Mouse (Mus musculus) layer of hippocampus, adult 9-10 months (tissue): ENCODE results near the gene Abcb9.

Source experiments
- DNase-seq: peaks from one replicate; pipeline ENCODE4 v3.0.0; 2022; ENCODE audit warnings: low spot score

The Abcb9 gene

DNA sequence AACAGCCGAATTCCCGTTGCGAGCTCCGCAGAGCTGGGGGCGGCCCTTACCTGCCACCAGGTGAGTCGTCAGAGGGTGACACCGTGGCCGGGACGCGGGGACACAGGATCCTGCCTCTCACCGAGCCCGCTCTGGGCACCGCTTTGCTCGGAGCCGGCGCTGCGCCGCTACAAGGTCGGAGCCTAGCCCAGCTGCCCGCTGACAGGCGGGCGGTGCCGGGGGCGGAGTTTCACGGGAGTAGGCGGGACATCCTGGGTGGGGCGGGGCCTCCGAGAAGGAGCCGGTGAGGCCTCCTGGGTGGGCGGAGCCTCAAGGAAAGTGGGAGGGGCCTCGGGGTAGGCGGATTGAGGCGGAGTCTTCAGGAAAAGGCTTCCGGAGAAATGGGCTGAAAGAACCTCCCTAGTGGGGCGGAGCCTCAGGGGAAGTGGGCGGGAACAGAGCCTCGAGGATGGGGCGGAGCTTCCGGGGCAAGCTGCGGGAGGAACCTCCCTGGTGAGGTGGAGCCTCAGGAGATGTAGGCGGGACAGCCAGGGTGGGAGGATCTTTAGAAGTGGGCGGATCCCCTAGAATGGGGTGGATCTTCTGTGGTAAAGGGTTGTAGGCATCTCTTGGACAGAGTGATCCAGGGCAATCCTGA lies at the start of gene Abcb9:
Gene Abcb9, minus strand, starts transcription at position 203 of the 637 bp plus-strand sequence.
- peak; percentile 84 for DNase-seq

DNA sequence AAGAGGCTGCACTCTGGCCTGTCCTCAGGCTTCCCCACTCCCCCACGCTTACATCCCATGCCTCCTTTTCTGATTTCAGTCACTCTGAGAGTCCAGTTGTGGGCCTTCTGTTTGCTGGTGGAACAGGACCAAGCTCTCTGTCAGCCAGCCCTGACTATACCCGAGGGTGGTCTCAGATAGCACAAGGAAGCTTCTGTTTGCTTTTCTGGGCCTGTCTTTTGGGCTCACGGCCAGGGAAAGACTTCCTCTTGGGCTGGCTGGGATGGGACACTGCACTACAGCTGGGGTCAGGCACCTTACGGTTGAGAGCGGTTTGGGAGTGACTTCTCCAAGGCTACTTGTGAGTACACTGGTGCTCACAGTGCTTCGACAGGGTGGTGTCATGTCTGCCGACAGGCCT lies 42.5 kb upstream of the Abcb9 start:
- no peak for DNase-seq

DNA sequence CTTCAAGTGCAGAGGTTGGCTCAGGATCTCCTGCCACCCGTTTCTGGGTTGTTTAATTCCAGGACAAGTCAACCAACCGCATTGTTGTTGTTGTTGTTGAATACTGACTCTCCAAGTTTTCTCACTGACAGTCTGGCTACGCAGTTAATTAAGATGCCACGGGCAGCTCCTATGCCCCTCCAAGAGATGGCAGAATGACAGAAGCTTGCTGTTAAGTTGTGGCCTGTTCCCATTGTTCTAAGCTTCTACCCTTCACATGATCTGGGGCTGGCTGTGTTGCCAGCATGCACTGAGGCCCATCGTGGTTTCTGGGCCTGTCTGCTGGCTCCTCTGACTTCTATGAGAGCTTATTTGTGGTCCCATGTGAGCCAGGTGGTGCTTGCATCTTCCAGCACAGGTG lies 38.7 kb upstream of the Abcb9 start:
- no peak for DNase-seq

DNA sequence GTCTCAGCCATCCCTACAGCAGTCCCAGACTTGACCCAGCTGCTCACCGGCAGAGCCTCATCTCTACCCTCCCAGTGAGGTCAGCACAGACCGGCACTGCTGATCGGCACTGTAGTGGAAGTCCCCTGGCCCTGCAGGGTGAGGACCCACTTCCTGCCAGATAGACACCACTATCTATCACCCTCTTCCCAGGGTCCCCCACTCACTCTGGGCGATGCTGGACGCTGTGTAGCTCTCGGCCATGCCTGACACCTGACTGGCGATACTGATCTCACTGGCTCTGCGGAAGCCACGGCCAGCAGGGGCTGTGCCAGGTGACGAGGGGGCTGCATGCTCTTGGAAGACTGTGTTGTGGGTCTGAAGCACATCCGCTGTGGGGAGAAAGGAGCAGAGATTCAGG lies 29.5 kb upstream of the Abcb9 start:
- DNase-seq: no peak

DNA sequence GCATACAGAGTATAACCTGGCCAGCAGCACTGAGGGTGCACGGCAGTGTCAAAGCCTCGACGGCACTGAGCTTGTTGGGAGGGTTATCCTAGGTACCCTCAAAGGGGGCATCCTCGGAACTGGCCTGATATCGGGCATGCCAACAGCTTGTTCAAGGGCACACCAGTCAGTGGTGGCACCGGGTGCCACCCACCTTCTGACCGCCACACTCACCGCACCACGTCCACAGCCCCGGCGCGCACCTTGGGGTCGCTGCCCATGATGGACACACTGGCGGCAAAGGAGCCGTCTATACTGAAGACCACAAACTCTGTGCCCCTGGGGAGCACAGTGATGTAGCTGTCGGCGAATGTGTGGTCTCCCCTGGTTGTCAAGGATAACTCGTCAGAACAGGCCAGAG lies 26.8 kb upstream of the Abcb9 start:
- DNase-seq: no peak

DNA sequence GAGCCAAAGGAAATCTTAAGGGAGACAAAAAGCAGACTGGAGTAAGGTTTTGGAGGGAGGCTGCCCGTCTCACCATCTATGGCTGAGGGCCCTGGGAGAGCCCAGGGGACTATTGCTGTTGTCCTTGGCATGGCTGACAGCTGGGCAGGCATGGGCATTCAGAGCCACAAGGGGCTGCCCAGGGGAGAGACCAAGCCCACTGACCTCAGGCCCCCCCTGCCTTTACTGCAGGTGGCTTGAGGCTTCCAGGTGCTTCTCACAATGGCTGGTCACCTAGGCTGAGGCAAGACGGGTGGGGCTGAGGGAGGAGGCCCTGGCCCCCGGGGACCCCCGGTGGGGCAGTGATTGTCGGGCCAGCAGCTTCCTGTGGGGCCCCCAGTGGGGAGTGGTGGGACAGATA lies 23.6 kb upstream of the Abcb9 start:
- no peak for DNase-seq

DNA sequence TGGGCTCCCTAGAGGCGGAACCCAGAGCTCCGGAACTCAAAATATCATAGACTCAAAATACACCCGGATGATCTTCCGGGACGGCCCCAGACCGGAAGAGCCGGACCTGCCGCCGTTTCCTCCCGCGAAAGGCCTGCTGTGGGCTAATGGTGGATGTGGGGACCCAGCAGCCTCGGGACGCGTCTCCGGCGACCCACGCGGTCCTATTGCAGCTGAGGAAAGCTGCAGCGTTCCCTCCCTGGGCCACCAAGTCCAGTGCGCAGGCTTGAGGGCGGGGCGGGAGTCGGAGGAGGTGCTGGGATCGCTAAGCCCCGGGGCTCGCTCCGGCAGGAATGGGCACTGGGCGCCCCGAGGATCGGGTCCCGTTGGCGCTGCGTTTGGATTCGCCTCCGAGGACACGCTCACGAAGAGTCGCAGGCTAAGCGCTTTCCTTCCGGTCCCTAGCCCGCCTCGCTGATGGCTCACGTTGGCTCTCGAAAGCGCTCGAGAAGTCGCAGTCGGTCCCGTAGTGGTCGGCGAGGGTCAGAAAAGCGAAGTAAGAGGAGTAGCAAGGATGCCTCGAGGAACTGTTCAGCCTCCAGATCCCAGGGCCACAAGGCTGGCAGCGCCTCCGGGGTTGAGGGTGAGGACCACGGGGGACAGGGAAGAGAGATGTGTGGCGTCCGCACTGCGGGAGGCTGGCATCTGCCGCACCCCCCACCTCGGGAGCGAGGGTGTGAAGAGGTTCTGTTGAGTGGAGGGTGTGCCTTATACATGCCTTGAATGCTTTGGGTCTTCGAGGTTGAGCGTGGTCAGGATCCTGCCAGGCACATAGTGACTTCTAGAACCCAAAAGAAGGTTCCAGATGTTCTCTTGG lies 20.6 kb upstream of the Abcb9 start, which contains the start of gene Arl6ip4:
Gene Arl6ip4, plus strand, starts transcription at position 100 of the 856 bp plus-strand sequence.
- no peak for DNase-seq

DNA sequence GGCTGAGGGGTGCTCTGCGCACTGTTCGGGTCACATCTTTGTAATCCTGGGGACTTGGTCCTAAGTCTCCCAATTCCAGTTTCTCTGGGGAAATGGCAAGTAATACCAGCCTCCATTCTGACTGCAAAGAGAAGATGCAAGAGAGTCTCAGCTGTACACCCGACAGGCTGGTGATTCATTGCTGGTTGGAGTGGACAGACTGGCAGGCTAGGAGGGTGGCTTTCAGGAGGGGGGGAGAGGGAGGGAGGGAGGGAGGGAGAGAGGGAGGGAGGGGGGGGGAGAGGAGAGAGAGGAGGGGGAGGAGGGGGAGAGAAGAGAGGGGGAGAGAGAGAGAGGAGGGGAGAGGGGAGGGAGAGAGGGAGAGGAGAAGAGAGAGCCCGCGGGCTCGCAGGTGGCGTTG lies 19.9 kb upstream of the Abcb9 start:
- DNase-seq: no peak

DNA sequence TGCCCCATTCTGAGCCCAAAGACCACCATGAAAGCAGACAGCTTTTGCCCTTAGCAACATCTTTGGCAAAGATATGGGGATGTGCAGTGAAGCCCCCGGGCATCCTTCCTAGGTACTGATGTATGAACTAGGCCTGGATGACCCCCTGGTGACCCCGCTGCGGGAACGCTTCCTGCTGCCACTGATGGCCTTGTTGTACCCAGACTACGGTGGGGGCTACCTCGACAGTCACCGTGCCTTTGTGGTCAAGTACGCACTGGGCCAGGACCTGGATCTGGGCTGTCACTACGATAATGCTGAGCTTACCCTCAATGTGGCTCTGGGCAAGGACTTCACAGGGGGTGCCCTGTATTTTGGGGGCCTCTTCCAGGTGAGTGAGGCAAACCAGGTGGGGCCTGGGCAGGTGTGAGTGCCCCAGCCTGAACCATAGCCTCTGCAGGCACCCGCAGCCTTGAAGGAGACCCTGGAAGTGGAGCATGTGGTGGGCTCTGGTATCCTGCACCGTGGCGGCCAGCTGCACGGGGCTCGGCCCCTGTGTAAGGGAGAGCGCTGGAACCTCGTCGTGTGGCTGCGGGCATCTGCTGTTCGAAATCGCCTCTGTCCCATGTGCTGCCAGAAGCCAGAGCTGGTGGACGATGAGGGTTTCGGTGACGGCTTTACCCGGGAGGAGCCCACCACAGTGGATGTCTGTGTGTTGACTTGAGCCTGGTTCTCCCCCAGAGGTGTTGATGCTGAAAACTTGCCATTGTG lies 18.9 kb upstream of the Abcb9 start:
- DNase-seq: no peak

DNA sequence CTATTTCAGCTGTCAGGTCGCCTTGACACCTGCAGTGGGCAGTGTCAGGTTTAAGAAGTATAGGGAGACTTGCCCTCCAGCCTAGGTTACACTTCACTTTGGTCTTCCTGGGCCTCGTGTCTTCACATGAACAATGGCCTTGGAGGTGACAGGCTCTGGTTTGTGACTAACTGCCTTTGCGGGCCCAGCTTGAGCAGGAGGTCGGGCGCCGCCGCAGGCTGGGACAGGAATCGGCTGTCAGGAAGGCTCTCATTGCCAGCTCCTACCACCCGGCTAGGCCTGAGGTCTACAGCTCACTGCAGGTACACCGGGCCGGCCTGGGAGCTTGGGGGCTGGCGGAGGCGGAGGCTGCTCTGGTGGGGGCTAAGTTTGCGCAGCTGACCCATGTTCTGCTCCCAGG lies 17.4 kb upstream of the Abcb9 start:
- DNase-seq: no peak

DNA sequence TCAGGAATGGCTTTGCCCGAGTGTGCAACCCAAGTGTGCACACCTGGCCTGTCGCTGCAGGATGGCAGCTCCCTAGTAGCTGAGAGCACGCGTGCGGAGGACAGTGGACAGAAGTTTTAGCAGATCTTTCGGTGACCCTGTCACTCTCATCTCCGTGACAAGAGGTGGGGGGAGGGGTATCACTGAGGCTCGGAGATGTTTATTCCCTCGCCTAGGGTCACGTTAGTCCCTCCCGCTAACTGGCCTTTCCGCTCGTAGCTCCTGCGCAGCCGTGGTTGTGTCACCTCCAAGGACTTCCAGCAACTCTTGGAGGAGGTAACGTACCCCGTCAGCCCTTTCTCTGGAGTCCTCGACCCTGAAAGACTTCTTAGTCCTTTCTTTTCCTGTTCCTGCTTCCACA lies 16.9 kb upstream of the Abcb9 start:
- DNase-seq: no peak

DNA sequence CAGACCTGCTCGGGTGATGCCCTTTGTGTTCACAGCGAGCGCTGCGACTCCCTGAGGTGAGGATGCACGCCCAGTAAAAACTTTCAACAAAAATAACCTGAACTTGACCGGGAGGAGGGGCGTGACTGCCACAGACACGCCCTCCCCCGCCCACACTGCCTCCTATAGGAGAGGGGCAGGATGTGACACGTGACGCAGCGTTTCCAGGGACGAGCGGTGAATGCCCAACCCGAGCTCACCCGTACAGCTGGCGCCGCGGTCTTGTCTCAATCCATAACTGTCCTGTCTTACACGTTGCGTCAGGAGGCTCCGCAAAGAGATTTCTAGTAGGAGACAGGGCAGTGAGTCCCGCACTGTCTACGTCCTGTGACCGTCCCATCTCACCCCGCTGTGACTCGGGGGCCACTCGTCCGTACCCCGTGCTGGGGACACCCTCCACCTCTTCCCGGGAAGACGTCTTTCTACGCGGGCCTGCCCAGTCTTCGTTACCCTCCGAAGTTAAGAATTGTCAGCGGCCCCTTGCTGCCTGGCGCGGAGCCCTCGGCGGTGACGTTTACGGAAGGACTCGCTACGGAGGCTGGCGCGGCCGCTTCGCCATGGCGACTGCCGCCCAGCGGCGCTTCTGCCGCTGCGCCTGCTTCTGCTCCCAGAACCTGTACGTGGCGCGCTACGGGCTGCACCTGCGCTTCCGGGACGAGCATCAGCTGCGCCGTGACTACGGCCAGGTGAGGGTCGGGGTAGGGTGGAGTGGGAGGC lies 16.3 kb upstream of the Abcb9 start, which contains the start of gene Ogfod2:
Gene Ogfod2, plus strand, starts transcription at position 556 of the 756 bp plus-strand sequence.
- DNase-seq: peak; percentile 91

DNA sequence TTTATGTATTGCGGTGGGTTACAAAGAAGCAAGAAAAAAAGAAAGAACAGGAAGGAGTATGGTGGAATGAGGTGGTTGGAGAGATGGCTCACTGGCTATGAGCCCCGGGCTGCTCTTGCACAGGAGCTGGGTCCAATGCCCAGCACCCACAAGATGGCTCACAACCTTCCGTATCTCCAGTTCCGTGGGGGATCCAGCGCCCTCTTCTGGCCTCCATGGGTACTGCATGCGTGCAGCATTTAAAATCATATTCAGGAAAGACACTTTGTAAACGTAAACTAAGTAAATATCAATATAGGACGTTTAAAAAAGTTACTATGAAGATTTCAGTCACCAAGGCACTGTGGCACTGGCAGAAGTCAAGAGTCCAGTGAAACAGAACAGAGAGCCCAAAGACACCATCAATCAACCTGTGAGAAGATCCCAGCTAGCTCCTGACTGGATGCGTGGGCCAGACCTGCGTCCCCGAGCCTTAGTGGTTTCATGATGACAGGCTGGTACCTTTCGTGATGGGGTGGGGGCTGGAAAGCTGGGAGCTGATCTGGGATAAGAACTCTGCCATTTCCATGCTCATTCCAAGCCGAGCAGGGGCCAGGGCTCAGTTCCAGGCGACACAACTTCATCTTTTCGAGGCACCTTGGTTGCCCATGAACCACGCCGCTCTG lies 15.6 kb upstream of the Abcb9 start:
- DNase-seq: no peak

DNA sequence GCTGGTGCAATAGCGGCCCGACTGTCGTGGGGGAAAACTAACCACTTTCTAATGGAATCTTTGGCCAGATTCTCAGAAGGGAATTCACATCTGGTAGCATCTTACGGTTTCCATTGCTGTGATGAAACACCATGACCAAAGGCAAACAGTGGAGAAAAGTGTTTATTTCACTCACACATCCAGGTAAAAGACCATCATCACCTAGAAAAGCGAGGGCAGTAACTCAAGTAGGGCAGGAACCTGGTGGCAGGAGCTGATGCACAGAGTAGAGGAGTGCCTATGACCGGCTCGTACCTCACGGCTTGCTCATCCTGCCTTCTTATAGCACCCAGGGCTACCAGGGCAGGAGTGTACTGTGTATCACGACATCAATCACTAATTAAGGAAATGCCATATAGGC lies 8.0 kb upstream of the Abcb9 start:
- no peak for DNase-seq

DNA sequence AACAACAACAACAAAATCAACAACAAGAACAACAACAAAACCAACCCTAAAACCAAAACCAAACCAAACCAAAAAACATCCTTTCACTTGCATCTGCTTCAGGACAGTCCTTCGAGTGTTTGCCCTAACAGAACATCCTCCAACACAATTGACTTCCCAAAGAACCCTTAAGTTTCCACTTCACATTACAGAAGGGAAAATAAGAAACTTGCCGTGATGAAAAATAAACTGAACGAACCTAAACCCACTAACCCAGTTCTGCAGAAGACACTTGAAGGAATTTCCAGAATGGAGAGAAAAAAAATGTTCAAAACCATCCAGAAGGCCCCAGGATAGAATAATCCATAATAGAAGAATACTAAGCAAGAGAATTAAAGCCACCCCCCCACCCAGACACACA lies 7.4 kb upstream of the Abcb9 start:
- DNase-seq: no peak

DNA sequence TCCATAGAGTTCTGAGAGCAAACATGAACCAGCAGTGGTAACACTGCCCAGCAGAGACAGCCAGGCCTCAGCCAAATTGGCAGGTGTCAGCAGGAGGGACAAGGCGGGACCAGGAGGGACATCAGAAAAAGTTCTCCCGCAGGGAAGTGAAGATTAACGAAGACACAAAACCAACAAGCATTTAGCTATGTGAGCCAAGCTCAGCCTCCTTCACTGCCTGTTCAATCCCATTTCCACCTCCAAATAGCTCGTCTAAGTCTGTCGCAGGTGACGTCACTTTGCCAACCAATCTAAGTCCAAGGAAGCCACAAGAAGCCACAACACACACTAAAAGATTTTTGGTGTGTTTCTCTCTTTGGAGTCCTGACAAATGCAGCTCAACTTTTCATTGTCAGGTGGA lies 6.7 kb upstream of the Abcb9 start:
- no peak for DNase-seq

DNA sequence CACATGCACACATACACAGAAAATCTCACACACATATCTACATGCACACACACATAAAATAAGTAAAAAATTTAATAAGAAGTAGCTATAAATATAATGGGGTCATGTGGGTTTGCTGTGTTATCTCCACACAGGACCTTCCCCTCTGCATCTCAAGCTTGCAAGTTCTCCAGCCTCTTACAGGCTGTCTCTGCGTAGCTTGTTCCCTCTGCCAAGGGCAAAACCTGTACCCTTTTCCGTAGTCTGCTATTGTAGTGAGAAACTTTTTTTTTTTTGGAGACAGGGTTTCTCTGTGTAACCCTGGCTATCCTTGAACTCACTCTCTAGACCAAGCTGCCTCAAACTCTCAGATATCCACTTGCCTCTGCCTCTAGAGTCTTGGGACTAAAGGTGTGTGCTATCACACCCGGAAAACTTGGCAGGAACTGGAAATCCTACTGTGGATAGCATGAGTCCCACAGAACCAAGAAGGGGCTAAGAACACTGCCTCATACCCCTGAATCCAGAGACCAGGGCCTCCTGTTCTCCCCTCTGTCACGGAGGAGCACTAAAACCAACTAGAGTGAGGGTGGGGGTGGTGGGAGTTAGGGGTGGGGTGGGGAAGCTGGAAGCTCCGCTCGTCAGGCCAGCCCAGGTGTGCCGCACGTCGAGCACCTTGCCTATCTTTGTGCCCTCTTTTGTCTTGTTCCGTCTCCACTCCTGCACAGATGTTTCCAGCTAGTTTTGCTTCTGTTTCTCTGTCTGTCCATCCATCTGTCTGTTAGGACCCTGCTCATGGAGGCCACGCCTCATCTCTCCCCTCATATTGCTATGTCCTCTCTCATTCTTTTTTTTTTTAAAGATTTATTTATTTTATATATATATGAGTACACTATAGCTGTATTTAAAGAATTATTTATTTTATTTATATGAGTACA lies 4.8 kb upstream of the Abcb9 start:
- no peak for DNase-seq

DNA sequence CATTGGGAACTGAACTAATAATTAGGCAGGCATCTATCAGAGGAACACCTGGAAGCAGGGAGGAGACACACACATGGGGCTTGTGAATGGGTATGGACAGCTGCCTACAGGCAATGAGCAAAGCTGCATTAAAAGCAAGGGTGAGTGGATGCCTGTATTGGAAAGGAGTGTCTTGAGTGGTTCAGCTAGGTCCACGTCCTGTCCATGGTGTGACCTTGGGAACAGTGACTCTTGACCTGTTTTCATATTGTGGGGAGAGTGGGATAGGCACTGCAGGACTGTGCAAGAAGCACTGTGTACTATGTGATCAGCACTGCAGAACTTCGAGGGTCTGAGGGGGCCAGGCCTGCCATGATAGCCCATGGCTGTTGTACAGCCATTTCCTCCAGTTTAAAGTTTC lies 3.3 kb upstream of the Abcb9 start:
- DNase-seq: no peak

DNA sequence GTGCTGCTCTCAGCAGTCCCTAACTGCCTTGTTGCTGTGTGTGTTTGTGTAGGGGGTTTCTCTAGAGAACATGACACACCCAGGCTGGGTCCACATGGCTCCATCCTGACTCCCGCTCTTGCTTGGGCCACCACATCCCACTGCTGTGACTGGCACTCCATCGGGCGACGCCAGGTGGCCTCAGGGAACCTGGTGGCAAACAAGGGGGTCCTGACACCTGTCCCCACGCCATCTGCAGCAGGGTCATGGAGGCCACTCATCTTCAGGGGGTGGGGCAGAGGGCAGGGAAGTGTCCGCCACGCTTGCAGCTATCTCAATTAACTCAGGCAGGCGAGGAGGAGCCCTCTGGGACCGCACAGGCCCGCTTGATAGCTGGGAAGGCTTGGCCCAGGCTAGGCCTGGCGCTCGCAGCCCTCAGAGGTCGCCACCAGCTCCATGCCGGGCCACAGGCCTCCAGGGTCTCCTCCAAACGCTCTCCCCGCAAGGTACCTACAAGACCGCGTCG lies 469 bp downstream of the Abcb9 start:
- no peak for DNase-seq
